Mouse (Mus musculus): ENCODE data around the gene Ehf. TPM values are rescaled to one million over a fixed set of nuclear protein-coding genes. Genes with fewer than 3 reads are reported as not detected.

Gene Ehf
- polyA plus RNA-seq, 1 experiment from 2014 or later, result 0.11 TPM

DNA sequence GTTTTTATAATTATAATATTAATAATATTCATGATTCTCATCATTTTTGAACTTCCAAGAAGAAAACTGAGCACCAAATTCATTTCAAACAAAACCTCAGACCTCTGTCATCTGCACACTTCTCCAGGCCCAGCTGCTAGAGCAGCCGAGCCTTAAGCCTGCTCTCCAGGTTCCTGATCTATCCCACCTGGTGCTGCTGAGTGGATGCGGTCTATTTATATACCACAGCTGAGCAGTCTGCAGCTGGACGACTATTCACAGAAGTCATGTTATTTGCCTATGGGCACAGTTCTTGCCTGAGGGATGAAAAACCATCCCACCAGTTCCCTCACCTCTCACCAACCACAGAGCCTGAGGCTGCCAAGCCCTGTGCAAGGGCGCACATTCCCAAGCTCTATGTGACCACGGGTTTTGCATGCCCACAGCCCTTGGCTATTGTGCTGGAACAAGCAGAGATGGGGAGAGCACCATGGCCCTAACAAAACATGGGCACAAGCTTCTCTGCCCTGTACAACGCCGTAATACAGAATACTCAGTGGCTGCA is 13.6 kb downstream of the Ehf start:
- ATAC-seq (replicated peaks; ENCODE audit: low FRiP score), result no peak
- H3K27me3 ChIP-seq (replicated peaks; ENCODE audit: control insufficient read depth, insufficient read depth, low read length), result no peaks in the 10 kb centered on the region
- H3K27ac ChIP-seq (ENCODE audit: low read depth, low read length), result no peak overlapping the region
- no peaks in the 10 kb centered on the region for H3K4me1 ChIP-seq (replicated peaks; ENCODE audit: control insufficient read depth, insufficient read depth, low read length)
- no peak overlapping the region for H3K9ac ChIP-seq (ENCODE audit: low read depth, low read length)
- DNase-seq (ENCODE audit: low spot score), result no peak
- no peak overlapping the region for H3K4me3 ChIP-seq (ENCODE audit: low read depth, low read length)
- WGBS, result 72% methylated on average over 7 of the region's 7 CpGs
- H3K36me3 ChIP-seq (ENCODE audit: control insufficient read depth, insufficient read depth, low read length), result no peaks in the 10 kb centered on the region
- no peaks in the 10 kb centered on the region for H3K9me3 ChIP-seq (ENCODE audit: control insufficient read depth, low read length)
- H3K4me2 ChIP-seq, result no peak overlapping the region

DNA sequence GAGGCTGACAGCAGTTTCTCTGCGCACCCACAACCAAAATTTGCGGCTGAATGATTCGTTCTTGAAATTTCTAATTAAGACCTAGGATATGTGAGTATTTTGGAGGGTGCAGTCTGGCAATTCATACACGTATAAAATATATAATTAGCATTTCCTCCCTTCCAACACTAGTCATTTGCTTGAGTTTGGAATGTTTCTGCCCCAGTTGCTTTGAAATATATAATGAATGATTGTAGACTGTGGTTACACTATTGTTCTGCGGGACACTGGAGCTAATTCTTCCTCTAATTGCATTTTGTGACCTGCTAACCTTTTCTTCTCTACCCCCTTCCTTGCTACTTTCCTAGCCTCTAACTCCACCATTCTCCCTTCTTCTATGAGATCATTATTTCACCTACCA is 15.4 kb downstream of the Ehf start:
- no peak overlapping the region for H3K27ac ChIP-seq (ENCODE audit: low read depth, low read length)
- 84% methylated on average over 5 of the region's 5 CpGs for WGBS
- ATAC-seq (replicated peaks; ENCODE audit: low FRiP score) (no peak), DNase-seq (ENCODE audit: low spot score) (no peak)
- H3K4me1 ChIP-seq (replicated peaks; ENCODE audit: control insufficient read depth, insufficient read depth, low read length), result no peaks in the 10 kb centered on the region
- H3K36me3 ChIP-seq (ENCODE audit: control insufficient read depth, insufficient read depth, low read length), result no peaks in the 10 kb centered on the region
- H3K9me3 ChIP-seq (ENCODE audit: control insufficient read depth, low read length), result no peaks in the 10 kb centered on the region
- H3K4me3 ChIP-seq (ENCODE audit: low read depth, low read length), result no peak overlapping the region
- no peak overlapping the region for H3K9ac ChIP-seq (ENCODE audit: low read depth, low read length)
- H3K4me2 ChIP-seq, result no peak overlapping the region
- H3K27me3 ChIP-seq (replicated peaks; ENCODE audit: control insufficient read depth, insufficient read depth, low read length), result no peaks in the 10 kb centered on the region

DNA sequence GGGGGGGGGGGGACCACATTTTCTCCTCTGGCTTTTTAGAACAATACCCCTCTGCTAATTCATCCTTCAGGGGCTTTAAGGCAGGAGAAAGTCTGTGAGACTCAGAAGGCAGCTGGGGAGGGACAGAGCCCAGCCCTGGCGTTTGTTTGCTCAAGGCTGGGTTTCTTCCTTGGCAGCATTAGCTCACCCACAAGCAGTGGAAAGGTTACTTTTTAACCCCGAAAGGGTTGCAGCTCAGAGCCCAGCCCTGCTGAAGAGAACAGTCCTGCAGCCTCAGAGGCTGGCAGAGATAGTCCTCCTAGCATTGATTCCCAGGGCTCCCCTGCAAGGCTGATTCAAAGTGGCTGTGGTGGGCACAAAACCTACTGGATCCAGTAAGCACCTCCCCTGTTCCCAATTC is 17.5 kb downstream of the Ehf start:
- no peak overlapping the region for H3K27ac ChIP-seq (ENCODE audit: low read depth, low read length)
- no peak for DNase-seq (ENCODE audit: low spot score)
- H3K36me3 ChIP-seq (ENCODE audit: control insufficient read depth, insufficient read depth, low read length), result no peaks in the 10 kb centered on the region
- WGBS, result 33% methylated on average over 2 of the region's 2 CpGs
- no peak for ATAC-seq (replicated peaks; ENCODE audit: low FRiP score)
- no peak overlapping the region for H3K4me2 ChIP-seq
- H3K4me3 ChIP-seq (ENCODE audit: low read depth, low read length), result no peak overlapping the region
- H3K27me3 ChIP-seq (replicated peaks; ENCODE audit: control insufficient read depth, insufficient read depth, low read length), result no peaks in the 10 kb centered on the region
- no peaks in the 10 kb centered on the region for H3K4me1 ChIP-seq (replicated peaks; ENCODE audit: control insufficient read depth, insufficient read depth, low read length)
- H3K9me3 ChIP-seq (ENCODE audit: control insufficient read depth, low read length), result no peaks in the 10 kb centered on the region
- H3K9ac ChIP-seq (ENCODE audit: low read depth, low read length), result no peak overlapping the region

DNA sequence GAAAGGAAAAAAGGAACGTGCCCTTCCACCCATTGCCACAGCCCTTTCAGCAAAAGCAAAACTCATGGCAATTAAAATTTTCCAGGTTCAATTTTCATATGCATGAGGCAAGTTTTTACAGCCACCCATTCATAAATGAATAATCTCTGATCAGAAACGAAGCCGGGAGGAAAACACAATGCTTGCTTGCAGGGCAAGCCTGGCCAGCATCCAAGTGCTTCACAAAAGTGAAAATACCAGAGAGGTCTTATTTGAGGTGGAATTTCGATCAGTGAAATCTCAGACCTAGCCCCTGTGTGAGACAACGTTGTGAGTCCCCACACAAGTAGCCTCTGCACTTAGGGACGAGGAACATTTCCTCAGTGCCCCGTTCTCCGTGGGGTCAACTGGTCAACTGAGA is 19.3 kb downstream of the Ehf start:
- H3K27ac ChIP-seq (ENCODE audit: low read depth, low read length), result no peak overlapping the region
- no peaks in the 10 kb centered on the region for H3K36me3 ChIP-seq (ENCODE audit: control insufficient read depth, insufficient read depth, low read length)
- no peaks in the 10 kb centered on the region for H3K27me3 ChIP-seq (replicated peaks; ENCODE audit: control insufficient read depth, insufficient read depth, low read length)
- no peak for ATAC-seq (replicated peaks; ENCODE audit: low FRiP score)
- no peak overlapping the region for H3K4me3 ChIP-seq (ENCODE audit: low read depth, low read length)
- H3K4me2 ChIP-seq, result no peak overlapping the region
- no peaks in the 10 kb centered on the region for H3K9me3 ChIP-seq (ENCODE audit: control insufficient read depth, low read length)
- no peaks in the 10 kb centered on the region for H3K4me1 ChIP-seq (replicated peaks; ENCODE audit: control insufficient read depth, insufficient read depth, low read length)
- WGBS, result 79% methylated on average over 8 of the region's 8 CpGs
- no peak overlapping the region for H3K9ac ChIP-seq (ENCODE audit: low read depth, low read length)
- no peak for DNase-seq (ENCODE audit: low spot score)

DNA sequence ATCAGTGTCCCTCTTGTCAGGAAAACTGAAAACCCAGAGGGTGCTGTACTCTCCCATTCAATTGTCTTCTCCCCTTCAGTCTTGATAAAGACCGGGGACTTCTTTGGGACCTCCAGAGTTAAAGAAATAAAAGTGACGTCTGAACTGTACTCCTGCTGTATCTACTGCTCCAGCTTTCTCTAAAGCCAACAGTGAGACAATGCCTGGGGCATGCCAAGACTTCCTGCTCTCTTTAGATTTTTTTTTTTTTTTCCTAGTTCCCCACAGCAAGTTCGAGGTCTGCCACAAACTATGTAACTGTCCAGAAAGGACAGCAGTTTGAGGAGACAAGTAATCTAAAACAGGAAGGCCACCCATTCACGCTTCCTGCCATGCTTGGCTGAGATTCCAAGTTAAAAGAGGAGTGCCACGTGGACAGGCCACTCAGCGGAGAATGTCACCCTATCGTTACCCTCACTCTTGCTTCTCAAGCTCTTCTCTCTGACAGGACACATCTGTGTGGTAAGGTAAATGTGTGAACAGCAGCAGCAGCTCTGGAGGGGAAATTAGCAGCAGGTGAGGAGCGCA is 20.8 kb downstream of the Ehf start:
- Histone ChIP-seq H3K27ac (ENCODE audit: low read depth, low read length) (no peak overlapping the region), H3K4me1 (replicated peaks; ENCODE audit: control insufficient read depth, insufficient read depth, low read length) (no peaks in the 10 kb centered on the region)
- 45% methylated on average over 8 of the region's 8 CpGs for WGBS

DNA sequence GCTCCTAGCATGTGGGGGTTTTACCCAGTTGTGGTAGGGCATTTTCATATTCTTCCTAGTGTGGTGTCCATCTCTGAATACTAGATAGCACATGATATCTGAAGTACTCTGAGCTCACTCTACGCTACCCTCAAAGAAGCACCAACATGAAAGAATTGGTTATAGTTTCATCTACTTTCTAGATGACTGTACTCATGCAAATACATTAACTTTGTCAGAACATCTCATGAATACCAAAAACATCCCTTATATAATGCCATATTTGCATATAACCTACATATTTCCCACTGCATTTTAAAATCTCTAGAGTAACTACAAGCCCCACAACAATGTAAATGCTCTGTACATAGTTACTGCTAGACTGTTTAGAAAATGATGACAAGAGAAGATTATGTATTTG is 23.2 kb downstream of the Ehf start:
- no peak for DNase-seq (ENCODE audit: low spot score)
- WGBS, result 87% methylated on average over 1 of the region's 1 CpGs
- Histone ChIP-seq H3K27me3 (replicated peaks; ENCODE audit: control insufficient read depth, insufficient read depth, low read length) (no peaks in the 10 kb centered on the region), H3K4me3 (ENCODE audit: low read depth, low read length) (no peak overlapping the region), H3K4me1 (replicated peaks; ENCODE audit: control insufficient read depth, insufficient read depth, low read length) (no peaks in the 10 kb centered on the region), H3K9ac (ENCODE audit: low read depth, low read length) (no peak overlapping the region), H3K27ac (ENCODE audit: low read depth, low read length) (no peak overlapping the region), H3K36me3 (ENCODE audit: control insufficient read depth, insufficient read depth, low read length) (no peaks in the 10 kb centered on the region), H3K4me2 (no peak overlapping the region), H3K9me3 (ENCODE audit: control insufficient read depth, low read length) (no peaks in the 10 kb centered on the region)
- ATAC-seq (replicated peaks; ENCODE audit: low FRiP score), result no peak

More for the DNA sequence above, 20.8 kb downstream of the Ehf start:
- Histone ChIP-seq H3K36me3 (ENCODE audit: control insufficient read depth, insufficient read depth, low read length) (no peaks in the 10 kb centered on the region), H3K9me3 (ENCODE audit: control insufficient read depth, low read length) (no peaks in the 10 kb centered on the region), H3K4me2 (no peak overlapping the region), H3K9ac (ENCODE audit: low read depth, low read length) (no peak overlapping the region), H3K27me3 (replicated peaks; ENCODE audit: control insufficient read depth, insufficient read depth, low read length) (no peaks in the 10 kb centered on the region), H3K4me3 (ENCODE audit: low read depth, low read length) (no peak overlapping the region)
- no peak for DNase-seq (ENCODE audit: low spot score)
- ATAC-seq (replicated peaks; ENCODE audit: low FRiP score), result no peak

DNA sequence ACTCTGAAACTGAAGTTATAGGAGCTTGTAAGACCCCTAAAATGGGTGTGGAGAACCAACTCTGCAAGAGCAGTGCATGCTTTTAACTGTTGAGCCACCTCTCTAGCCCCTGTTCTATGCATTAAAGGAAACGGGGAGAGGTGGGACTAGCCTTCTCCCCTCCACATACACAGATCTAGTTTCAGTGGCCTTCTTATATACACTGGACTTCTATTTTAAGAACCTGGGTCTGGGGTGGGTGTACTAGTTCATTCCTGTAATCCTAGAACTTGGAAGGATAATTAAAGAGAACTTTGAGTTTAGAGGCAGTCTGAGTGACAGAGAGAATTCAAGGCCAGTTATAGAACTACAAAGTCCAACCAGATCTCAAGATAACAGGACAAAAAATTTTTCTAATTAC is 24.6 kb downstream of the Ehf start:
- 74% methylated on average over 1 of the region's 1 CpGs for WGBS
- ATAC-seq (replicated peaks; ENCODE audit: low FRiP score) (no peak), DNase-seq (ENCODE audit: low spot score) (no peak)
- Histone ChIP-seq H3K9me3 (ENCODE audit: control insufficient read depth, low read length) (no peaks in the 10 kb centered on the region), H3K4me3 (ENCODE audit: low read depth, low read length) (no peak overlapping the region), H3K27ac (ENCODE audit: low read depth, low read length) (no peak overlapping the region), H3K4me1 (replicated peaks; ENCODE audit: control insufficient read depth, insufficient read depth, low read length) (no peaks in the 10 kb centered on the region), H3K36me3 (ENCODE audit: control insufficient read depth, insufficient read depth, low read length) (no peaks in the 10 kb centered on the region), H3K9ac (ENCODE audit: low read depth, low read length) (no peak overlapping the region), H3K27me3 (replicated peaks; ENCODE audit: control insufficient read depth, insufficient read depth, low read length) (no peaks in the 10 kb centered on the region), H3K4me2 (no peak overlapping the region)

DNA sequence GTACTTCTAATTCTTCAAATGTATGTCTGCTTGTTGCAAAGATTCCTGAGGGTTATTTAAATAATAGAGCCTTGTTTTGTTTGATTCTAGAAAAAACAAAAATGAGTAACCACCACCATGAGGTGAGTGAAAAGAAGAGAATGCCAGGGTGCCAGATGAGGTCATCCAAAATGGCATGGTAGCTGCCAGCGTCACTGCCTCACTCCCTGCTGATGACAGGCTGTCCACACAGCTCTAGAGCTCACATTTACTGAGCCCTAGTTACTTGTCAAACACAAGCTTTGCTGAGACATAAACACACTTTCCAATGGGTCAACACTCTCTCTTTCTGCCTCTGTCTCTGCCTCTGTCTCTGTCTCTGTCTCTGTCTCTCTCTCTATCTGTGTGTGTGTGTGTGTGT is 25.3 kb downstream of the Ehf start:
- no peak overlapping the region for H3K9ac ChIP-seq (ENCODE audit: low read depth, low read length)
- H3K27ac ChIP-seq (ENCODE audit: low read depth, low read length), result no peak overlapping the region
- no peaks in the 10 kb centered on the region for H3K4me1 ChIP-seq (replicated peaks; ENCODE audit: control insufficient read depth, insufficient read depth, low read length)
- H3K9me3 ChIP-seq (ENCODE audit: control insufficient read depth, low read length), result no peaks in the 10 kb centered on the region
- no peaks in the 10 kb centered on the region for H3K36me3 ChIP-seq (ENCODE audit: control insufficient read depth, insufficient read depth, low read length)
- no peak for DNase-seq (ENCODE audit: low spot score)
- H3K4me3 ChIP-seq (ENCODE audit: low read depth, low read length), result no peak overlapping the region
- H3K4me2 ChIP-seq, result no peak overlapping the region
- no peaks in the 10 kb centered on the region for H3K27me3 ChIP-seq (replicated peaks; ENCODE audit: control insufficient read depth, insufficient read depth, low read length)
- 68% methylated on average over 1 of the region's 1 CpGs for WGBS
- ATAC-seq (replicated peaks; ENCODE audit: low FRiP score), result no peak

DNA sequence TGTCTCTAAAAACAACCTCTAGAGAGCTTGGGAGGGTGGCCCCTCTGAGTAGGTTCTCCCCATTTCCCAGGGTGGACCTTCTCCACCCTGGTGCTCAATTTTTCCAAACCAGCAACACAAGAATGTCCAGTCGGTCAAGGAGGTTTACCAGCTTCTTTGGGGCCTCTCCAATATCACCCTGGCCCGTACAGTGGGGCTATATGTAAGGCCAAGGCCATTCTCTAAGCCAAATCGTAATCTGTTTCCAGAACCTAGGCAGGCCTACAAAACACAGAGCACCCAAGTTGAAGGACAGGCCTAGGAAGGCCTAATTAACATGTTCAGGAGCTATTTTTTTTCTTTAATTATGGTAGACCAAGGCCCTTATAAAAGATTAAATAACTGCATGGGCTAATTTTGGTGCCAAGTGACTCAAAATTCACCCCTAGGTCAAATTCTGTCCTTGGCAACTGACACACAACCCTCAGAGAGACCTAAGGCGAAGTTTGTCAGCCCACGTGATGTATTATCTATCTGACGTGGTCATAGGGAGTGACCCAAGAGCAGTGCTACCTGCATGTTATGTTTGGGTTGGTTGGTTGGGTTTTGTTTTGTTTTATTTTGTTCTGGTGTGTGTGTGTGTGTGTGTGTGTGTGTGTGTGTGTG is 27.6 kb downstream of the Ehf start:
- DNase-seq (ENCODE audit: low spot score), result no peak
- WGBS, result 77% methylated on average over 6 of the region's 6 CpGs

More for the DNA sequence above, 27.6 kb downstream of the Ehf start:
- Histone ChIP-seq H3K36me3 (ENCODE audit: control insufficient read depth, insufficient read depth, low read length) (no peaks in the 10 kb centered on the region), H3K9me3 (ENCODE audit: control insufficient read depth, low read length) (no peaks in the 10 kb centered on the region), H3K4me2 (no peak overlapping the region), H3K4me3 (ENCODE audit: low read depth, low read length) (no peak overlapping the region), H3K9ac (ENCODE audit: low read depth, low read length) (no peak overlapping the region), H3K4me1 (replicated peaks; ENCODE audit: control insufficient read depth, insufficient read depth, low read length) (no peaks in the 10 kb centered on the region), H3K27ac (ENCODE audit: low read depth, low read length) (no peak overlapping the region), H3K27me3 (replicated peaks; ENCODE audit: control insufficient read depth, insufficient read depth, low read length) (no peaks in the 10 kb centered on the region)
- ATAC-seq (replicated peaks; ENCODE audit: low FRiP score), result no peak
